Comparison of ENCODE assay signal across 29 mouse cellular contexts in the genomic region with DNA sequence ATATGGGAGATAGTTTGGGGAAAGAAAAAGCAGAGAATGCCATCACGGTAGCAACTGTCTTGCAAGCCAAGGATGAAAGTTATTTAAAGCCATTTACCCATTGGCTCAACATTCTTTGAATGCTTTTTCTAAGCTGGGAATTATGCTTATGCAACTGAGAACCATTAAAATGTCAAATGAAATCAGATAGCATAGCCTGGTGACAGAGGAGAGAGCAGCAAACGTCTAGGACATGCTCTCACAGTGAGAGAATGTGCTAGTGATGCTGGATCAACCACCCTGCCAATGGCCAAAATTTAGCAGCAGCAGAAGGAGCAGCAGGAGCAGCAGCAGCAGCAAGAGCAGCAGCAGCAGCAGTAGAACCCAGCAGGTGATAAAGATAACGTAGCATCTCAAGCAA.
A peak's percentile ranks its signal among the peaks of the same experiment; 100 is the strongest.
DNase-seq lines count a peak whose midpoint lies in the region; ATAC-seq and TF ChIP-seq lines count a peak whose summit lies in the region.
"Had no signal": no experiment of that assay in that cellular context is flagged by ENCODE, and none has a peak within 500 bp of the region (broad histone marks: within the 10 kb centered on the region; RNA-seq: fewer than 3 reads in every experiment).

No protein-coding gene starts in this region.

- H3K4me1 ChIP-seq in heart, embryonic 14.5 days (ENCODE audit: control insufficient read depth in 2 of 2, insufficient read depth in 2 of 2, low read length in 2 of 2): peaks cover 5 to 20% of the 10 kb centered on the region in 2 experiments
- H3K4me1 ChIP-seq in lung, embryonic 14.5 days (ENCODE audit: insufficient read depth): peaks cover 14% of the 10 kb centered on the region
- H3K4me1 ChIP-seq: intestine, embryonic 15.5 days; stomach, embryonic 15.5 days had no signal

- in situ Hi-C loops in Patski (cut with MboI; ENCODE audit: low pct_unique_long_range_greater_than_20kb): no loop called here

- no peaks in the 10 kb centered on the region for H3K27me3 ChIP-seq in heart, embryonic 14.5 days (ENCODE audit: control insufficient read depth, insufficient read depth, low read length)
- no peaks in the 10 kb centered on the region for H3K27me3 ChIP-seq in lung, embryonic 14.5 days (ENCODE audit: insufficient read depth, low read length)
- no peaks in the 10 kb centered on the region for H3K27me3 ChIP-seq in Patski
- H3K27me3 ChIP-seq: intestine, embryonic 15.5 days; limb, embryonic 12.5 days; neural tube, embryonic 13.5 days; stomach, embryonic 15.5 days had no signal

- CTCF ChIA-PET in Patski (lab: Charles Lee): interaction anchor here (0.8 kb wide), 1 partner anchor 15 kb away, joined by 3 read pairs; no protein-coding TSS in a partner anchor

- H3K27ac ChIP-seq in heart, embryonic 14.5 days (replicated peaks in 1 of 2; ENCODE audit: control insufficient read depth in 1 of 2, insufficient read depth in 1 of 2, low read depth in 2 of 2, low read length in 2 of 2): peak overlapping the region; percentile 27 to 45; a peak in 3 of 4 replicates
- no peak overlapping the region for H3K27ac ChIP-seq in lung, embryonic 14.5 days (ENCODE audit: low read depth)
- H3K27ac ChIP-seq: forebrain, embryonic 10.5 days; hindbrain, embryonic 10.5 days; intestine, embryonic 15.5 days; layer of hippocampus, adult 2 months; limb, embryonic 12.5 days; liver, embryonic 14.5 days; midbrain, embryonic 10.5 days; neural tube, embryonic 13.5 days; stomach, embryonic 15.5 days had no signal

- DNase-seq in frontal cortex, adult 2 months (ENCODE audit: extremely low spot score in 1 of 2, low spot score in 1 of 2): no peak
- DNase-seq in heart, adult 18-20 months: no peak
- peak; percentile 50 for DNase-seq in lung, embryonic 14.5 days
- DNase-seq in lung, postnatal 36 days: no peak
- DNase-seq in Patski (ENCODE audit: low read depth, low spot score): peak; percentile 35
- DNase-seq in adrenal gland, postnatal 14 days: no peak
- DNase-seq: adrenal gland, postnatal 36 days; cerebellum, adult 11 months; cerebellum, adult 9-11 months; kidney, adult 8-10 months; kidney, postnatal 14 days; layer of hippocampus, postnatal 36 days; right cerebral cortex, postnatal 4 days; thymus, postnatal 25 days had no signal

- POLR2A ChIA-PET in Patski (lab: Charles Lee): no interaction called here

- H3K9me3 ChIP-seq in heart, embryonic 14.5 days (ENCODE audit: control insufficient read depth, low read length): no peaks in the 10 kb centered on the region
- H3K9me3 ChIP-seq in lung, embryonic 14.5 days (ENCODE audit: low read depth, low read length): peaks cover 6% of the 10 kb centered on the region; the same call in 1 of the 2 replicates
- H3K9me3 ChIP-seq: forebrain, embryonic 10.5 days; hindbrain, embryonic 10.5 days; intestine, embryonic 15.5 days; limb, embryonic 12.5 days; midbrain, embryonic 10.5 days; neural tube, embryonic 13.5 days; stomach, embryonic 15.5 days had no signal

- 12% methylated on average over 3 of the region's 3 CpGs for WGBS in heart, embryonic 14.5 days
- 24% methylated on average over 3 of the region's 3 CpGs for WGBS in lung, embryonic 14.5 days

- no peak for TF ChIP-seq CTCF in lung, embryonic 14.5 days (IDR thresholded peaks at IDR 0.05; ENCODE audit: low read depth)
- TF ChIP-seq CTCF in Patski (IDR thresholded peaks at IDR 0.05): no peak

- no peak overlapping the region for H3K4me3 ChIP-seq in heart, embryonic 14.5 days (ENCODE audit: control insufficient read depth in 1 of 2, insufficient read depth in 1 of 2, low read depth in 1 of 2, low read length in 2 of 2)
- no peak overlapping the region for H3K4me3 ChIP-seq in lung, embryonic 14.5 days (ENCODE audit: low read depth, low read length)
- H3K4me3 ChIP-seq: forebrain, embryonic 10.5 days; hindbrain, embryonic 10.5 days; intestine, embryonic 15.5 days; layer of hippocampus, adult 2 months; limb, embryonic 12.5 days; midbrain, embryonic 10.5 days; myocyte; neural tube, embryonic 13.5 days; stomach, embryonic 15.5 days had no signal

- ATAC-seq in frontal cortex, adult (ENCODE audit: low TSS enrichment): peak; percentile 36; the same call in 1 of the 2 replicates
- no peak for ATAC-seq in heart, embryonic 14.5 days (ENCODE audit: insufficient number of reproducible peaks, insufficient read depth, low FRiP score, low read depth)
- no peak for ATAC-seq in lung, embryonic 14.5 days (ENCODE audit: insufficient read depth)
- ATAC-seq in Patski: peak; percentile 93
- ATAC-seq: forebrain, embryonic 16.5 days; hindbrain, embryonic 16.5 days; intestine, embryonic 15.5 days; midbrain, embryonic 16.5 days had no signal

- no peaks in the 10 kb centered on the region for H3K36me3 ChIP-seq in heart, embryonic 14.5 days (ENCODE audit: control insufficient read depth, insufficient read depth, low read length)
- H3K36me3 ChIP-seq in lung, embryonic 14.5 days (ENCODE audit: insufficient read depth): no peaks in the 10 kb centered on the region
- H3K36me3 ChIP-seq: forebrain, embryonic 10.5 days; hindbrain, embryonic 10.5 days; intestine, embryonic 15.5 days; limb, embryonic 12.5 days; midbrain, embryonic 10.5 days; neural tube, embryonic 13.5 days; stomach, embryonic 15.5 days had no signal

- H3K4me2 ChIP-seq in heart, embryonic 14.5 days (ENCODE audit: low read length): no peak overlapping the region
- H3K4me2 ChIP-seq in lung, embryonic 14.5 days: no peak overlapping the region
- H3K4me2 ChIP-seq: intestine, embryonic 15.5 days; limb, embryonic 12.5 days; neural tube, embryonic 13.5 days; stomach, embryonic 15.5 days had no signal

- no peak overlapping the region for H3K9ac ChIP-seq in heart, embryonic 14.5 days (ENCODE audit: low read length)
- H3K9ac ChIP-seq in lung, embryonic 14.5 days: no peak overlapping the region
- H3K9ac ChIP-seq: intestine, embryonic 15.5 days; limb, embryonic 12.5 days; liver, embryonic 14.5 days; neural tube, embryonic 13.5 days; stomach, embryonic 15.5 days had no signal

Comparison
In these comparisons a context has a peak if more than half of its experiments do, and no peak if none do; other contexts are left out.
1. DNase-seq: peak in lung, embryonic 14.5 days (single experiment) and Patski (single experiment); none in frontal cortex, adult 2 months (0 of 2), heart, adult 18-20 months (0 of 2), lung, postnatal 36 days (single experiment) and adrenal gland, postnatal 14 days (single experiment).
2. ATAC-seq: peak in frontal cortex, adult (single experiment) and Patski (single experiment); none in heart, embryonic 14.5 days (single experiment) and lung, embryonic 14.5 days (single experiment).